Comparison of ENCODE assay signal across 8 mouse cellular contexts in genomic region chr10:116581369-116581718, GRCm38 (mm10). TPM values are rescaled to one million over a fixed set of nuclear protein-coding genes. Genes with fewer than 3 reads are reported as not detected.
A peak's percentile ranks its signal among the peaks of the same experiment; 100 is the strongest.
DNase-seq lines count a peak whose midpoint lies in the region; ATAC-seq and TF ChIP-seq lines count a peak whose summit lies in the region.

TSS of gene Cnot2 (minus strand) at chr10:116581511.

- H3K27me3 ChIP-seq in MEL (ENCODE audit: control insufficient read depth in 1 of 2, insufficient read depth in 2 of 2, low read length in 2 of 2) = no peaks in the 10 kb centered on the region
- H3K27me3 ChIP-seq in cerebellum, adult 2 months (ENCODE audit: control insufficient read depth, insufficient read depth, low read length) = no peaks in the 10 kb centered on the region
- no peaks in the 10 kb centered on the region for H3K27me3 ChIP-seq in lung, embryonic 16.5 days (ENCODE audit: control insufficient read depth, insufficient read depth, low read depth, low read length)

- TF ChIP-seq EP300 in MEL (IDR thresholded peaks at IDR 0.05; ENCODE audit: low read depth in 1 of 2, low read length in 2 of 2) = no peak

- under 1% methylated on average over 47 of the region's 47 CpGs for WGBS in cerebellum, adult 2 months
- WGBS in lung, embryonic 16.5 days = under 1% methylated on average over 44 of the region's 47 CpGs

- TF ChIP-seq POLR2A in MEL (IDR thresholded peaks at IDR 0.05; ENCODE audit: control insufficient read depth in 1 of 2, insufficient read depth in 1 of 2, low read depth in 1 of 2, low read length in 2 of 2, poor library complexity in 1 of 2) = peak in 1 of 2 experiments; percentile 71
- peak; percentile 77 for TF ChIP-seq POLR2A in cerebellum, adult 2 months (IDR thresholded peaks at IDR 0.05; ENCODE audit: borderline replicate concordance, insufficient read depth, low read length)

- peak within 1 kb of the TSS; percentile 72 for H3K4me2 ChIP-seq in lung, embryonic 16.5 days (ENCODE audit: low read depth, low read length)

- no peak for TF ChIP-seq RAD21 in MEL (IDR thresholded peaks at IDR 0.05; ENCODE audit: low read depth, low read length)

- DNase-seq in MEL (ENCODE audit: low read depth, low spot score) = peak; percentile 92
- DNase-seq in cerebellum, adult 2 months = peak; percentile 94 to 97
- DNase-seq in forelimb bud, embryonic 11.5 days (ENCODE audit: low read depth, low spot score) = peak; percentile 88
- peak; percentile 84 for DNase-seq in layer of hippocampus, adult 9-10 months (ENCODE audit: low spot score)
- DNase-seq in ovary, postnatal 10 days (ENCODE audit: low spot score) = peak; percentile 90
- peak; percentile 88 to 93 for DNase-seq in thymus, postnatal 10 days (ENCODE audit: low spot score in 2 of 2)

- peaks cover 10 to 20% of the 10 kb centered on the region in 2 experiments; a peak in 3 of 4 replicates for H3K4me1 ChIP-seq in MEL (ENCODE audit: control insufficient read depth in 1 of 2, insufficient read depth in 2 of 2, low read length in 2 of 2)
- peaks cover 6% of the 10 kb centered on the region; the same call in 1 of the 2 replicates for H3K4me1 ChIP-seq in cerebellum, adult 2 months (ENCODE audit: control insufficient read depth, insufficient read depth, low read length)
- H3K4me1 ChIP-seq in lung, embryonic 16.5 days (replicated peaks; ENCODE audit: control insufficient read depth, insufficient read depth, low read length) = peaks cover 6% of the 10 kb centered on the region; the same call in 1 of the 2 replicates

- H3K79me2 ChIP-seq in MEL (ENCODE audit: control insufficient read depth, insufficient read depth, low read length, poor library complexity) = peaks cover 43% of the 10 kb centered on the region

- no peaks in the 10 kb centered on the region for H3K9me3 ChIP-seq in MEL (replicated peaks; ENCODE audit: insufficient read depth, low read length)
- no peaks in the 10 kb centered on the region for H3K9me3 ChIP-seq in lung, embryonic 16.5 days (ENCODE audit: control insufficient read depth, low read length)

- H3K36me3 ChIP-seq in MEL (ENCODE audit: control insufficient read depth in 1 of 2, insufficient read depth in 2 of 2, low read length in 2 of 2) = peaks cover 1 to 33% of the 10 kb centered on the region in 2 experiments; a peak in 3 of 4 replicates
- H3K36me3 ChIP-seq in lung, embryonic 16.5 days (ENCODE audit: control insufficient read depth, insufficient read depth, low read length) = peaks cover 3% of the 10 kb centered on the region; the same call in 1 of the 2 replicates

- peak within 1 kb of the TSS; percentile 97 to 99 for H3K4me3 ChIP-seq in MEL (ENCODE audit: control insufficient read depth in 1 of 2, insufficient read depth in 1 of 2, low read depth in 2 of 2, low read length in 2 of 2)
- peak within 1 kb of the TSS; percentile 100 for H3K4me3 ChIP-seq in cerebellum, adult 2 months (replicated peaks; ENCODE audit: insufficient read depth, low read depth, low read length)
- peak within 1 kb of the TSS; percentile 98 for H3K4me3 ChIP-seq in lung, embryonic 16.5 days (ENCODE audit: low read length)

- peak within 1 kb of the TSS; percentile 94 for H3K27ac ChIP-seq in MEL (ENCODE audit: control insufficient read depth, low read depth, low read length)
- peak within 1 kb of the TSS; percentile 97 for H3K27ac ChIP-seq in cerebellum, adult 2 months (ENCODE audit: insufficient read depth, low read length)
- H3K27ac ChIP-seq in lung, embryonic 16.5 days (ENCODE audit: low read length) = peak within 1 kb of the TSS; percentile 98

- TF ChIP-seq CTCF in MEL (IDR thresholded peaks at IDR 0.05 in 2 of 3, conservative IDR thresholded peaks at IDR 0.05 in 1 of 3; ENCODE audit: control insufficient read depth in 1 of 3, insufficient read depth in 1 of 3, low read depth in 2 of 3, low read length in 3 of 3, poor library complexity in 1 of 3, severe bottlenecking in 1 of 3) = no peak
- TF ChIP-seq CTCF in cerebellum, adult 2 months (IDR thresholded peaks at IDR 0.05; ENCODE audit: borderline replicate concordance, insufficient read depth, low read depth, low read length) = no peak

- ATAC-seq in hematopoietic stem cell, adult 5-6 weeks (replicated peaks in 1 of 2; ENCODE audit: insufficient read depth in 1 of 2, low FRiP score in 2 of 2, low TSS enrichment in 1 of 2, low read depth in 1 of 2, poor library complexity in 2 of 2, severe bottlenecking in 2 of 2) = peak; percentile 23 to 68; a peak in 3 of 4 replicates
- peak; percentile 89 for ATAC-seq in lung, embryonic 16.5 days (ENCODE audit: low read depth)

- peak within 1 kb of the TSS; percentile 90 for H3K9ac ChIP-seq in MEL (ENCODE audit: control insufficient read depth, low read depth, low read length, poor library complexity, severe bottlenecking)
- H3K9ac ChIP-seq in lung, embryonic 16.5 days (ENCODE audit: low read length) = peak within 1 kb of the TSS; percentile 97

TF ChIP-seq in MEL, 35 proteins besides CTCF, POLR2A, EP300 and RAD21:
- peak; percentile 50; the same call in 1 of the 2 replicates for TF ChIP-seq TBP (IDR thresholded peaks at IDR 0.05; ENCODE audit: low read depth, low read length)
- peak; percentile 88; the same call in 1 of the 2 replicates for TF ChIP-seq MAZ (IDR thresholded peaks at IDR 0.05; ENCODE audit: low read depth, low read length)
- peak; percentile 90 for TF ChIP-seq CHD2 (IDR thresholded peaks at IDR 0.05; ENCODE audit: low read length)
- no peak for TF ChIP-seq MAFK (IDR thresholded peaks at IDR 0.05; ENCODE audit: borderline replicate concordance, low read depth, low read length)
- peak; percentile 96 for TF ChIP-seq HCFC1 (IDR thresholded peaks at IDR 0.05; ENCODE audit: low read depth, low read length)
- TF ChIP-seq ZMIZ1 (IDR thresholded peaks at IDR 0.05; ENCODE audit: low read depth, low read length) = no peak
- TF ChIP-seq ZC3H11A (IDR thresholded peaks at IDR 0.05; ENCODE audit: low read depth, low read length) = no peak
- no peak for TF ChIP-seq JUND (IDR thresholded peaks at IDR 0.05; ENCODE audit: low read depth, low read length)
- no peak for TF ChIP-seq MYB (IDR thresholded peaks at IDR 0.05; ENCODE audit: low read depth, low read length)
- no peak for TF ChIP-seq E2F4 (IDR thresholded peaks at IDR 0.05; ENCODE audit: borderline replicate concordance, low read depth, low read length)
- TF ChIP-seq KAT2A (conservative IDR thresholded peaks at IDR 0.05; ENCODE audit: low read depth, low read length) = peak; percentile 92
- peak; percentile 54 for TF ChIP-seq MXI1 (IDR thresholded peaks at IDR 0.05; ENCODE audit: low read depth, low read length)
- no peak for TF ChIP-seq USF1 (IDR thresholded peaks at IDR 0.05; ENCODE audit: low read depth, low read length)
- peak; percentile 88 for TF ChIP-seq SIN3A (IDR thresholded peaks at IDR 0.05; ENCODE audit: low read length)
- TF ChIP-seq NELFE (IDR thresholded peaks at IDR 0.05; ENCODE audit: low read depth, low read length) = peak; percentile 78
- TF ChIP-seq POLR2AphosphoS2 (IDR thresholded peaks at IDR 0.05; ENCODE audit: low read length) = 0 out of 2 replicates have a peak, but pooled peaks have one; percentile 33
- TF ChIP-seq UBTF (IDR thresholded peaks at IDR 0.05; ENCODE audit: borderline replicate concordance, insufficient read depth, low read depth, low read length) = no peak
- no peak for TF ChIP-seq ELF1 (IDR thresholded peaks at IDR 0.05; ENCODE audit: low read depth, low read length)

RNA-seq across cellular contexts. Expression of gene Cnot2, which starts in this region (rescaled TPM):
- total RNA-seq in MEL (2012; rRNA removed) = 84.6 and 88.8 TPM in 2 replicates
- 100 to 1,000 TPM in 1 of 2 experiments, 10 to 100 TPM in 1; 84.3 to 554 TPM for polyA plus RNA-seq in MEL (2012; ENCODE audit: insufficient read depth in 1 of 2, insufficient read length in 2 of 2, low read depth in 1 of 2, low replicate concordance in 2 of 2, missing spikeins in 1 of 2)
- 88.1 and 99.3 TPM in 2 replicates for polyA plus RNA-seq in cerebellum, adult 2 months (2012; rRNA removed)
- total RNA-seq in hematopoietic stem cell, adult 5-6 weeks (2017) = 149 and 164 TPM in 2 replicates
- polyA plus RNA-seq in lung, embryonic 16.5 days (2015; fragmentation: Nextera tagmentation; extraction: Ambion mirVana) = 97.7 and 100 TPM in 2 replicates

Comparison
In these comparisons a context has a peak if more than half of its experiments do, and no peak if none do; other contexts are left out.
1. Peak in every context shown above with its lines: DNase-seq, ATAC-seq, H3K4me3 ChIP-seq and H3K27ac ChIP-seq.